Mouse (Mus musculus) megakaryocyte, embryonic 14.5 days (primary cell): ENCODE data around the gene Atp1a4. TPM values are rescaled to one million over a fixed set of nuclear protein-coding genes. Genes with fewer than 3 reads are reported as not detected.

ENCODE experiments used
- H3K27me3 ChIP-seq: replicated peaks from 2 replicates; pipeline ENCODE3; 2012; ENCODE audit warnings: inconsistent platforms
- H3K36me3 ChIP-seq: replicated peaks from 2 replicates; pipeline ENCODE3; 2012; ENCODE audit warnings: low read length, inconsistent platforms, mixed read lengths
- H3K4me1 ChIP-seq: 2 replicates; pipeline ENCODE4 v1.6.1; 2012; ENCODE audit warnings: inconsistent platforms
- H3K4me3 ChIP-seq: replicated peaks from 2 replicates; pipeline ENCODE3; 2012; ENCODE audit warnings: moderate library complexity, mild to moderate bottlenecking, inconsistent platforms
- H3K9me3 ChIP-seq: 2 replicates; pipeline ENCODE4 v1.6.1; 2012; ENCODE audit warnings: inconsistent platforms
- FLI1 ChIP-seq: IDR thresholded peaks from 2 replicates; pipeline ENCODE4 v1.6.1; 2012; ENCODE audit warnings: low read length, inconsistent platforms, mixed read lengths
- GATA1 ChIP-seq: IDR thresholded peaks from 3 replicates; pipeline ENCODE4 v1.6.1; 2012; ENCODE audit warnings: mixed read lengths, low read length, inconsistent platforms, borderline replicate concordance
- polyA plus RNA-seq: library from polyadenylated mRNA; stranded (reverse); fragments of >175 nt; gene quantifications from 2 replicates; pipeline ENCODE4 v1.2.3, GENCODE M21; 2012; ENCODE audit warnings: low replicate concordance; ENCODE audit not compliant: insufficient read depth

The Atp1a4 gene
- polyA plus RNA-seq: not detected in 2 replicates

DNA sequence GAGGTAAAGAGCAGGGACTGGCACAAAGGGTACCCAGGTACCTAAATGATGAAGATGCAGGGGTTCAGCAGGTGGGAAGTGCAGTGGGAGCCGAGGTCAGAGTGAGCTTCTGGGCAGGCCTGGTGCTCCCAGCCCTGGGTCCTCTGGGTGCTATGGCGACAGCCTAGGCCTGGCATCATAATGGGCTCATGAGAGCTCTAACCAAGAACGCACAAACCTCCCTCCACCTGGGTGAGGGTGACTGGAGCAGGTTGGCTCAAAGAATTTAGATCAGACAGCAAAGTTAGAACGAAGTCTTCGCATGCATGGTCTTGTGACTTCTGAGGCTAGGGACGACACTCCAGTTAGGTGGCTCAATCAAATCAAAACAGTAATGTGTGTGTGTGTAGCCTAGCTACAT lies at the start of gene Atp1a4:
Atp1a4 (minus strand) TSS at position 101 of the 400 bp plus-strand sequence.
- Histone ChIP-seq H3K36me3 (no peaks in the 10 kb centered on the region), H3K4me1 (no peaks in the 10 kb centered on the region), H3K9me3 (peaks cover 7% of the 10 kb centered on the region), H3K4me3 (no peak within 1 kb of the TSS), H3K27me3 (peaks cover 19% of the 10 kb centered on the region)
- TF ChIP-seq GATA1 (no peak), FLI1 (no peak)

GRCm38 (mm10) chr1:172307936-172308335 lies 49.7 kb upstream of the Atp1a4 start:
- Histone ChIP-seq H3K4me1 (peaks cover 75% of the 10 kb centered on the region), H3K27me3 (peaks cover 24% of the 10 kb centered on the region), H3K9me3 (no peaks in the 10 kb centered on the region), H3K4me3 (no peak overlapping the region), H3K36me3 (no peaks in the 10 kb centered on the region)
- TF ChIP-seq FLI1: no peak
- TF ChIP-seq GATA1: no peak

GRCm38 (mm10) chr1:172306885-172307284 lies 48.7 kb upstream of the Atp1a4 start:
- Histone ChIP-seq H3K4me3 (peak overlapping the region; percentile 50), H3K27me3 (peaks cover 32% of the 10 kb centered on the region), H3K9me3 (no peaks in the 10 kb centered on the region), H3K36me3 (no peaks in the 10 kb centered on the region), H3K4me1 (peaks cover 76% of the 10 kb centered on the region)
- TF ChIP-seq FLI1 (no peak), GATA1 (no peak)

GRCm38 (mm10) chr1:172306196-172306595 lies 48.0 kb upstream of the Atp1a4 start:
- H3K4me1 ChIP-seq: peaks cover 69% of the 10 kb centered on the region
- no peaks in the 10 kb centered on the region for H3K9me3 ChIP-seq
- peak overlapping the region; percentile 81 for H3K4me3 ChIP-seq

GRCm38 (mm10) chr1:172305635-172306034 lies 47.4 kb upstream of the Atp1a4 start:
- Histone ChIP-seq H3K9me3 (no peaks in the 10 kb centered on the region), H3K4me1 (peaks cover 64% of the 10 kb centered on the region), H3K27me3 (peaks cover 37% of the 10 kb centered on the region), H3K36me3 (no peaks in the 10 kb centered on the region), H3K4me3 (peak overlapping the region; percentile 81)
- no peak for TF ChIP-seq FLI1
- no peak for TF ChIP-seq GATA1

More at GRCm38 (mm10) chr1:172306196-172306595, 48.0 kb upstream of the Atp1a4 start:
- Histone ChIP-seq H3K36me3 (no peaks in the 10 kb centered on the region), H3K27me3 (peaks cover 32% of the 10 kb centered on the region)
- TF ChIP-seq FLI1 (no peak), GATA1 (no peak)

- Histone ChIP-seq H3K9me3 (no peaks in the 10 kb centered on the region), H3K4me3 (no peak overlapping the region), H3K4me1 (peaks cover 62% of the 10 kb centered on the region), H3K27me3 (peaks cover 41% of the 10 kb centered on the region), H3K36me3 (no peaks in the 10 kb centered on the region)
- TF ChIP-seq GATA1 (no peak), FLI1 (no peak)
Measured at GRCm38 (mm10) chr1:172305153-172305552, 46.9 kb upstream of the Atp1a4 start.

DNA sequence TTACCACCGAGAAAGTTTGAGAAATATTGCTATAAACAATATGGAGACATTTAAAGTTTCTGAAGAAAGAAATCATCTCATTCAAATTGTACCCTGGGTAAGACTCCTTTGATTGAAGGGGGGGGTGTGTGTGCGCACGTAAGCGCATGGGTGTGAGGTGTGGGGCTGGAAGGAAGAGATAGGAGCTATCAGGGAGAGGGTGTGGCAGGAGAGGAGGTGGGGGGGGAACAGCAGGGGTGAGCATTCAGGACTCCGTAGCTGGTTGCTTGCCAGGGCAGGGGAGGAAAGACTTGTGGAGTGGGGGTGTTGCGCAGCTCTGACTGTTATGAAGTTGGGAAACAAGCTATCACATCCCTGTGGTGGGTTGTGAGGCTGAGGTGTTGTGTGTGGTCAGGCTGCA lies 46.2 kb upstream of the Atp1a4 start:
- Histone ChIP-seq H3K4me1 (peaks cover 55% of the 10 kb centered on the region), H3K4me3 (no peak overlapping the region), H3K36me3 (no peaks in the 10 kb centered on the region), H3K27me3 (peaks cover 47% of the 10 kb centered on the region), H3K9me3 (no peaks in the 10 kb centered on the region)
- TF ChIP-seq FLI1: no peak

DNA sequence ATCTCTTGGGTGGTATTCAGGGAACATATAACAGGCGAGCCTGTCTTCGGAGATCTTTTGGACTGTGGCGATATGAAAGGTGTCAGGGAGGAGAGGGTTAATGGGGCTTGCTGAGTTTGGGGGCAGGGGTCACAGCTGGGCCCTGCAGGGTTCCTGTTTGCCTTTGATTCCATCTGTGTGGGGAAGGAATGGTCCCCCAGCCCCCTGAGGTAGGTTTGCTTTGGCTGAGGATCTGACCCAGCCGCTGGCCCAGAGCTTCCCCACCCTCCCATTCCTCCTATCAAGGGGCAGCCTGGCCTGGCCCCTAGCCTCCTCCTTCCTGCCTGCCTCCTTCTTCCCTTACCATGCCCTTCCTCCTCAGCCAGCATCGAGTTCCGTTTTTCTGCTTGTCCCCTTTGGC lies 44.6 kb upstream of the Atp1a4 start:
- H3K27me3 ChIP-seq: peaks cover 53% of the 10 kb centered on the region
- no peaks in the 10 kb centered on the region for H3K9me3 ChIP-seq
- peak overlapping the region; percentile 28 for H3K4me3 ChIP-seq
- no peaks in the 10 kb centered on the region for H3K36me3 ChIP-seq
- TF ChIP-seq FLI1 (no peak), GATA1 (no peak)
- peaks cover 53% of the 10 kb centered on the region for H3K4me1 ChIP-seq

GRCm38 (mm10) chr1:172302311-172302710 lies 44.1 kb upstream of the Atp1a4 start:
- no peak for TF ChIP-seq GATA1
- no peak for TF ChIP-seq FLI1
- Histone ChIP-seq H3K4me3 (no peak overlapping the region), H3K4me1 (peaks cover 55% of the 10 kb centered on the region), H3K27me3 (peaks cover 57% of the 10 kb centered on the region), H3K9me3 (no peaks in the 10 kb centered on the region), H3K36me3 (no peaks in the 10 kb centered on the region)

DNA sequence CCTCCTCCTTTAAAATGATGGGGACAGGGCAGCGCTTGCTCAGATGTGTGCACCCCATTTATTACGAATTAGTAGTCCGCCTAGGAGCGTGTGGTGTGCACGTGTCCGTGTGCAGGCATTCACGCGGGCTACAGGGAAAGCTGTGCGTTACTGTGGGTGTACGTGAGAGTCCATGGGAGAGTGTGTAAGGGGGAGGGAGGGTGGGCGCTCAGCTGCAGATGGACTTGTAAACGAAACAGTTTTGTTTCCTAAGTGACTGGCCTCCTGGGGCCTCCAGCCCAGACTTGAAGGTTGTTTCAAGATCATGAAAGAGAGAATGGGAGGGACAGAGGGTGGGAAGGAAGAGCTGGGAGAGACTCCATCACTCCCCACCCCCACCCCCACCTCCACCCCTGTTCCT lies 43.0 kb upstream of the Atp1a4 start:
- H3K27me3 ChIP-seq: peaks cover 65% of the 10 kb centered on the region
- TF ChIP-seq GATA1: no peak
- no peak for TF ChIP-seq FLI1
- peaks cover 44% of the 10 kb centered on the region for H3K4me1 ChIP-seq
- no peaks in the 10 kb centered on the region for H3K9me3 ChIP-seq
- no peaks in the 10 kb centered on the region for H3K36me3 ChIP-seq
- H3K4me3 ChIP-seq: no peak overlapping the region

DNA sequence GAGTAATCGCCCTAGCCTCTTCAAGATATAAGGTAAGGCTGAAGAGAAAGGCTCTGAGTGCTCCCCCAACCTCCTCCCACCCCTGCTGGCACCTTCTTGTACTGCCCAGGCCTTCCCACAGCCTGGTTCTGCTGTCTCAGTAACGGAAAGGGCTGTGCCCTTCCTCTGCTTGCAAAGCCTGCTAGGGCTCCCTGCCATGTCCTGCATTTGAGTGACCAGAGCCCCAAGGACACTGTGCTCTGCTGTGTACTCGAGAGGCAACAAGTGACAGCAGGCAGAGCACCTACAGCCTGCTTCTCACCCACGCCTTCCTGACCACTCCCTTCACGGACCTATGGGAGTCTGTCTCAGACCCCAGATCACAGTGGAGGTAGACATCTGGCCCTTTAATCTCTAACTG lies 42.0 kb upstream of the Atp1a4 start:
- H3K27me3 ChIP-seq: peaks cover 74% of the 10 kb centered on the region
- H3K9me3 ChIP-seq: no peaks in the 10 kb centered on the region
- TF ChIP-seq FLI1 (no peak), GATA1 (no peak)
- no peaks in the 10 kb centered on the region for H3K36me3 ChIP-seq
- H3K4me1 ChIP-seq: peaks cover 35% of the 10 kb centered on the region
- no peak overlapping the region for H3K4me3 ChIP-seq

DNA sequence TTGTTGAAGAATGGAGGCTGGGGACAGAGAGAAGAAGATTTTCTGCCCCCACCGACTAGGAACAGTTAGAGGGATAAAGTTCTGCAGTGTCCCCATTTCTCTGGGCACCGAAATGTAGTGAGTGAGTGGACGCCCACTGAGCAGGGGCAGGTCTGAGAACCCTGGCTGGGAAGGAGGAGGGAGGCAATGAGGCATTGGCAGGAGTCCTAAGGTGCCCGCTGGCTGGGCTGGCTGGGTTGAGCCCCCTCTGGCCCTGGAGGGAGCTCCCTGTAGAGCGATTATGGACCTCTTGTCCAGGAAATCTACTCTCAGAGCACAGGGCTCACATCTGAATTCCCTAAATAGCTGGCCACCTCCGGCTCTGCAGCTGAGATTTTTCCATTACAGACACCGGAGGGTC lies 41.3 kb upstream of the Atp1a4 start:
- peaks cover 77% of the 10 kb centered on the region for H3K27me3 ChIP-seq
- no peaks in the 10 kb centered on the region for H3K9me3 ChIP-seq
- H3K36me3 ChIP-seq: no peaks in the 10 kb centered on the region
- no peak overlapping the region for H3K4me3 ChIP-seq
- H3K4me1 ChIP-seq: peaks cover 29% of the 10 kb centered on the region
- TF ChIP-seq FLI1 (no peak), GATA1 (no peak)
